Mouse (Mus musculus): ENCODE data around the gene Slc41a2. TPM values are rescaled to one million over a fixed set of nuclear protein-coding genes. Genes with fewer than 3 reads are reported as not detected.
A peak's percentile ranks its signal among the peaks of the same experiment; 100 is the strongest.

Slc41a2 gene
- polyA plus RNA-seq, 1 experiment from 2014 or later: 0.81 TPM

DNA sequence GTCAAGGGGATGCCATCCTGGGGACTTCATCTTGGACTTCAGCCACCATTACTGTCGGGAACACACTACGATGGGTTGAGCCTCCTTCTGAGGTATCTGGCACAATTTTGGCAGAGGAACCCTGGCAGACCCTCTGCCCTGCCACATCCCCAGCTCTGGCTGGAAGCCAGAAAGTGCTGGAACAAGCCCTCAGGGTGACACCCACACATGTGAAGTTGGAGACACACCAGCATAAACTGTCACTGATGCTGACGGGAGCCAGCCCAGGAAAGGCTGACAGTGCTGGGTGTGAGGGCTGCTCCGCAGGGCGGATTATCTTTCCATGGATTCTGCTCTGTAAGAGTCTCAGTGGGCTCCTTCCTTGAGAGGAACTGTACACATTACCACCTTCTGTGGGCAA is 150.7 kb downstream of the Slc41a2 start:
- Histone ChIP-seq H3K36me3 (replicated peaks; ENCODE audit: control insufficient read depth, insufficient read depth, low read depth, low read length) (no peaks in the 10 kb centered on the region), H3K4me3 (ENCODE audit: low read depth, low read length) (no peak overlapping the region), H3K27me3 (ENCODE audit: control insufficient read depth, insufficient read depth, low read length) (no peaks in the 10 kb centered on the region), H3K4me2 (ENCODE audit: low read depth, low read length) (no peak overlapping the region), H3K9ac (replicated peaks; ENCODE audit: low read length) (no peak overlapping the region), H3K27ac (replicated peaks; ENCODE audit: low read depth, low read length) (no peak overlapping the region), H3K4me1 (ENCODE audit: control insufficient read depth, insufficient read depth, low read length) (no peaks in the 10 kb centered on the region; the same call in 1 of the 2 replicates), H3K9me3 (replicated peaks; ENCODE audit: control insufficient read depth, low read length) (no peaks in the 10 kb centered on the region)
- 86% methylated on average over 5 of the region's 5 CpGs for WGBS
- DNase-seq (ENCODE audit: low spot score) (no peak), ATAC-seq (replicated peaks; ENCODE audit: insufficient number of reproducible peaks, low FRiP score, low TSS enrichment, low read depth) (no peak)

DNA sequence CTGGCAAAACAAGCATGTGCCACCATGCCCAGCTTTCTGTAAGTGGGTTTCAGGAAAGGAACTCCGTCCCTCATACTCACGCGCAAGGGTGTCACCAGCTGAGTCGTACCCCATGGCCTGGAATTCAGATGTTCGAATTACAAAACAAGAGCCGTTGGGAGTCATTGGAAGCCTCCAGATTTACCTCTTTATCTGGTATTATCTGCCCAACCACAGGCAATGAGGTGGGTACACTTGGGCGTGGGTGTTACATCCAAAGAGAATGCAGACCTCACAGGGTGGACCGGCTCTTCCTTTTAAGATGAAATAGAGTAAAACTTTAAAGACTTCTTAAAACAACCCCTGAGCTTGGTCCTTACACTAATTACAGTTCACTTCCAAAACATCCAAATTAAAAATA is 151.5 kb downstream of the Slc41a2 start:
- H3K36me3 ChIP-seq (replicated peaks; ENCODE audit: control insufficient read depth, insufficient read depth, low read depth, low read length): no peaks in the 10 kb centered on the region
- H3K9ac ChIP-seq (replicated peaks; ENCODE audit: low read length): no peak overlapping the region
- H3K4me1 ChIP-seq (ENCODE audit: control insufficient read depth, insufficient read depth, low read length): no peaks in the 10 kb centered on the region; the same call in 1 of the 2 replicates
- no peak overlapping the region for H3K4me2 ChIP-seq (ENCODE audit: low read depth, low read length)
- no peak for DNase-seq (ENCODE audit: low spot score)
- ATAC-seq (replicated peaks; ENCODE audit: insufficient number of reproducible peaks, low FRiP score, low TSS enrichment, low read depth): no peak
- no peak overlapping the region for H3K4me3 ChIP-seq (ENCODE audit: low read depth, low read length)
- 87% methylated on average over 8 of the region's 8 CpGs for WGBS
- no peaks in the 10 kb centered on the region for H3K9me3 ChIP-seq (replicated peaks; ENCODE audit: control insufficient read depth, low read length)
- no peak overlapping the region for H3K27ac ChIP-seq (replicated peaks; ENCODE audit: low read depth, low read length)
- no peaks in the 10 kb centered on the region for H3K27me3 ChIP-seq (ENCODE audit: control insufficient read depth, insufficient read depth, low read length)

DNA sequence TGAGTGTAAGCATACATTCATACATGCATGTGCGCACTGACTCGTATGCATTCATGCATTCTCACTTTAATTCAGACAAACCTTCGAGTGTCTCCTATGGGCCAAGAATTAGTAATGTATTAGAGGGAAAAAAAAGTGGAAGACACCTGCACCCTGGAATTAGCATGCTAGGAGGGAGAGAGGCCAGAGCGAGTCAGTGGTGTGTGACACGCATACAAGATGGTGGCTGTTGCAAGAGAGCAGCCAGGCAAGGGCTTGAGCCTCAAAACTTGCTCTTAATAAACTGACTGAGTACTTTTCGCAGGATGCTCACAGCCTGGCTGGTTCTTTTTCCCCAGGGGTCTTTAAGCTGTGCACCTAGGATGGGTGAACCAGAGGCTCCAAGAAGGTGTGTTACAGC is 152.6 kb downstream of the Slc41a2 start:
- Histone ChIP-seq H3K4me3 (ENCODE audit: low read depth, low read length) (no peak overlapping the region), H3K27me3 (ENCODE audit: control insufficient read depth, insufficient read depth, low read length) (no peaks in the 10 kb centered on the region), H3K4me1 (ENCODE audit: control insufficient read depth, insufficient read depth, low read length) (no peaks in the 10 kb centered on the region; the same call in 1 of the 2 replicates), H3K9me3 (replicated peaks; ENCODE audit: control insufficient read depth, low read length) (no peaks in the 10 kb centered on the region), H3K9ac (replicated peaks; ENCODE audit: low read length) (no peak overlapping the region), H3K27ac (replicated peaks; ENCODE audit: low read depth, low read length) (no peak overlapping the region), H3K36me3 (replicated peaks; ENCODE audit: control insufficient read depth, insufficient read depth, low read depth, low read length) (no peaks in the 10 kb centered on the region), H3K4me2 (ENCODE audit: low read depth, low read length) (no peak overlapping the region)
- ATAC-seq (replicated peaks; ENCODE audit: insufficient number of reproducible peaks, low FRiP score, low TSS enrichment, low read depth) (no peak), DNase-seq (ENCODE audit: low spot score) (no peak)
- 93% methylated on average over 6 of the region's 6 CpGs for WGBS

DNA sequence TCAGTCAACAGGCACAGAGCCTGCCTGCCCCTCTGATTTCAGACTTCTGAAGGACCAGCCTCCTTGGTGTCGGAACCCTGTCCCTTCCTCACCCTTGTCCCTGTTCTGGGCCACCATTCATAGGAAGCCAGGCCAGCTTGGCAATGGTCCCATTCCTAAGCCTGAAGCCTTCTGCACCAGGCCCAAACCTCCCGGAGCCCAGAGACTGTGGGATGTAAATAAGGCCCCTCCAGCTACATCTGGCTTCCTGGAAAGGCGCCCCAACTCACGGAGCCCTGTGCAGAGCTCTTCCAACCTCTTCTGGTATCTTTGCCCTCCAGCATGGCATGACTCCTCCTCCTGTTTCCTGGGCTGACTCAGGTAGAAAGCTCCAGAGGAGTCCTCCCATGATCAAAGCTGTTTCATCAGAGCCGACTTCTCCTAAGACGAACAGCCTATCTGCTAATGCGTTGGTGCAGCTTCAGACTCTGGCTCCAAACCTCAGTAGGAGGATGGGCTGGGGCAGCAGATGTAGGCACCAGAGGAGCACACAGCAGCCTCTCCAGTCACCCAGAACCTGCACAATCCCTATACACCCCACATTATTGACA is 153.1 kb downstream of the Slc41a2 start:
- no peak overlapping the region for H3K4me2 ChIP-seq (ENCODE audit: low read depth, low read length)
- no peak overlapping the region for H3K27ac ChIP-seq (replicated peaks; ENCODE audit: low read depth, low read length)
- H3K36me3 ChIP-seq (replicated peaks; ENCODE audit: control insufficient read depth, insufficient read depth, low read depth, low read length): no peaks in the 10 kb centered on the region
- DNase-seq (ENCODE audit: low spot score) (no peak), ATAC-seq (replicated peaks; ENCODE audit: insufficient number of reproducible peaks, low FRiP score, low TSS enrichment, low read depth) (no peak)
- no peak overlapping the region for H3K9ac ChIP-seq (replicated peaks; ENCODE audit: low read length)
- no peaks in the 10 kb centered on the region; the same call in 1 of the 2 replicates for H3K4me1 ChIP-seq (ENCODE audit: control insufficient read depth, insufficient read depth, low read length)
- H3K9me3 ChIP-seq (replicated peaks; ENCODE audit: control insufficient read depth, low read length): no peaks in the 10 kb centered on the region
- H3K4me3 ChIP-seq (ENCODE audit: low read depth, low read length): no peak overlapping the region
- H3K27me3 ChIP-seq (ENCODE audit: control insufficient read depth, insufficient read depth, low read length): no peaks in the 10 kb centered on the region
- 65% methylated on average over 7 of the region's 7 CpGs for WGBS

DNA sequence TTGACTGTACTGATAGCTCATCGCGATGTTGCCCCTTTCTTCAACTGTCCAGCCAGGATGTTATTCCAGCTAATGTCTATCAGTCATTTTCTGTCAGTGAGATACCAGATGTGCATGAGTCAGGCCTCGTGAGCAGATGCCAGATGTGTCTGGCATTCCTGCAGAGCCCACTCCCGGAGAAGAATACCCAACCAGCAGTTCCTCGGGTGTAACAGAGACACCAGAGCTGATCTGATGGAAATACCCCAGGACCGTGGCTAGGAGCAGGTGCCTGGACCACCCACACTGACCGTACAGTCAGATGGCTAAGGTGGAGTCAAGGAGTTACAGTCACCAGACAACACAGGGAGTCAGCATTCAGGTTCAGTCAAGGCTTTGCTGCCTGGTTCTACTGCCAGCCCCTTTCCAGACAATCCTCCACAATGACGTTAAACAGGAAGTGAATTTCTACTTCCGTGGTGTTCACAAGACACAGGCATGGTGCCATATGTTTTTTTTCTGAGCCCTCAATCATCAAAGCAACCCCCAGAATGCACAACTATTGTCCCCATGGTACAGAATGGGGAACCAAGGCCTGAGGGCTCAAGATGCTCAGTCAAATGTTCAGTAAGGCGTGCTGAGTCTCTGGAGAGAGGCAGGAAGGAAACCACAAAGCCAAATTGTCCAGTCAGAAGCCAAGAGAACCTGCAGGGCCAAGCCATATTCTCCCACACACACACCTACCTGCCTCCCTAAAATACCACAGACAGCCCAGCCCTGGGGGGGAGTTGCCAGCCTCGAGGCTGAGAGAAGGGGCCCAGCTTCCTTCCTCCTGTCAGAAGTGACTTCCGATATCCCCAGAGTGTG is 153.8 kb downstream of the Slc41a2 start:
- no peaks in the 10 kb centered on the region; the same call in 1 of the 2 replicates for H3K4me1 ChIP-seq (ENCODE audit: control insufficient read depth, insufficient read depth, low read length)
- H3K27ac ChIP-seq (replicated peaks; ENCODE audit: low read depth, low read length): no peak overlapping the region
- 57% methylated on average over 12 of the region's 12 CpGs for WGBS
- no peak overlapping the region for H3K4me2 ChIP-seq (ENCODE audit: low read depth, low read length)
- ATAC-seq (replicated peaks; ENCODE audit: insufficient number of reproducible peaks, low FRiP score, low TSS enrichment, low read depth) (no peak), DNase-seq (ENCODE audit: low spot score) (no peak)
- no peak overlapping the region for H3K4me3 ChIP-seq (ENCODE audit: low read depth, low read length)
- no peaks in the 10 kb centered on the region for H3K36me3 ChIP-seq (replicated peaks; ENCODE audit: control insufficient read depth, insufficient read depth, low read depth, low read length)
- no peak overlapping the region for H3K9ac ChIP-seq (replicated peaks; ENCODE audit: low read length)
- H3K27me3 ChIP-seq (ENCODE audit: control insufficient read depth, insufficient read depth, low read length): no peaks in the 10 kb centered on the region
- no peaks in the 10 kb centered on the region for H3K9me3 ChIP-seq (replicated peaks; ENCODE audit: control insufficient read depth, low read length)

DNA sequence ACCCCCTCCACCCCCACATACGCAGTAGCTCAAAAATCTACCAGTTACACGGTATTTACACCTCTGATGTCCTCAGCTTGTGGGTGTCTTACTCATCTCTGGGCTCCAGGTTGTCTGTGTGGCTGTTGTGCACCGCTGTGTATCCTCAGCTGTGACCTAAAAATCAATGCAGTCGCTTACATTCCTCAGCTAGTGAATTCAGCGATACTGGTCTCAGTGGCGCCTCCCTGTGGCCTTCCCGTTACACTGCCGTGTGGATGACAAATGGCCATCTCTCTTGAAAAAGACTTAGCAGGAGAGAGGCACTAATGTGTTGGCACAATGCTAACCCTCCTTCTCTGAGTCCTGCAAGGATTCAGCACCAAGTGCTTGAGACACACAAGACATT is 155.1 kb downstream of the Slc41a2 start:
- no peak for ATAC-seq (replicated peaks; ENCODE audit: insufficient number of reproducible peaks, low FRiP score, low TSS enrichment, low read depth)
- WGBS: 26% methylated on average over 8 of the region's 8 CpGs
- no peak overlapping the region for H3K27ac ChIP-seq (replicated peaks; ENCODE audit: low read depth, low read length)

DNA sequence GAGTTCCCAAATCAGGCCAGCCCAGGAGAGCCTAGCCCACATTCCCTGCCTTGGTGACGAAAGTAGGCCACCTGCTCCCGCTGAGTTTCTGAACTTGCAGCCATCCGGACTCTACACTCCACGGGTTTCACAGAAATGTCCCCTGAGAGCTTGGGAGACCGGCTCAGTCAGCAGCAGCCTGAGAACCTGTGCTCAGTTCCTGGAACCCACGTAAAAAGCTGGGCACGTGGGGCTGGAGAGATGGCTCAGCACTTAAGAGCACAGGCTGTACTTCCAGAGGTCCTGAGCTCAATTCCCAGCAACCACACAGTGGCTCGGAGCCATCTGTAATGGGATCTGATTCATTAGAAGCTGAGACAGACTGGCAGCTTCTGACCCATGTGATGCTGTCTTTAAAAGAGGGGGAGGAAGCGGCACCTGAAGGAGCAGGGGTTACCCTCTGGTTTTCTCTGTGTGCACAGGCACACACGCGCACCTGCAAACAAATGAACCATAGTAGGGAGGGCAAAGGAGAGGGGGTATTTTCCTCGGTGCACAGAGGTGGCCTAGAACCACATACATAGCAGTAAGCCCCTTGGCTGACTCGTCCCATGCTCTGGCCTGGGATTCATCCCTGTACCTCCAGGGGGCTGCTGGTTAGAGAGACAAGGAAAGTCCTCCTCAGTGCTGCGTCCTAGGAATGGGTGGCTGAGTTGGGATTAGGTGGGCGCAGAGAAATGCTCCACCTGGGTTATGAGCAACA is 155.7 kb downstream of the Slc41a2 start:
- DNase-seq (ENCODE audit: low spot score) (no peak), ATAC-seq (replicated peaks; ENCODE audit: insufficient number of reproducible peaks, low FRiP score, low TSS enrichment, low read depth) (no peak)
- H3K27me3 ChIP-seq (ENCODE audit: control insufficient read depth, insufficient read depth, low read length): no peaks in the 10 kb centered on the region
- no peak overlapping the region for H3K27ac ChIP-seq (replicated peaks; ENCODE audit: low read depth, low read length)
- H3K4me2 ChIP-seq (ENCODE audit: low read depth, low read length): no peak overlapping the region
- no peak overlapping the region for H3K9ac ChIP-seq (replicated peaks; ENCODE audit: low read length)
- no peaks in the 10 kb centered on the region for H3K9me3 ChIP-seq (replicated peaks; ENCODE audit: control insufficient read depth, low read length)
- WGBS: 70% methylated on average over 15 of the region's 15 CpGs
- no peak overlapping the region for H3K4me3 ChIP-seq (ENCODE audit: low read depth, low read length)
- H3K4me1 ChIP-seq (ENCODE audit: control insufficient read depth, insufficient read depth, low read length): no peaks in the 10 kb centered on the region; the same call in 1 of the 2 replicates
- H3K36me3 ChIP-seq (replicated peaks; ENCODE audit: control insufficient read depth, insufficient read depth, low read depth, low read length): no peaks in the 10 kb centered on the region

More for the DNA sequence above, 155.1 kb downstream of the Slc41a2 start:
- no peak overlapping the region for H3K4me2 ChIP-seq (ENCODE audit: low read depth, low read length)
- no peak overlapping the region for H3K4me3 ChIP-seq (ENCODE audit: low read depth, low read length)
- peak; percentile 77 for DNase-seq (ENCODE audit: low spot score)
- H3K36me3 ChIP-seq (replicated peaks; ENCODE audit: control insufficient read depth, insufficient read depth, low read depth, low read length): no peaks in the 10 kb centered on the region
- no peaks in the 10 kb centered on the region for H3K27me3 ChIP-seq (ENCODE audit: control insufficient read depth, insufficient read depth, low read length)
- H3K4me1 ChIP-seq (ENCODE audit: control insufficient read depth, insufficient read depth, low read length): no peaks in the 10 kb centered on the region; the same call in 1 of the 2 replicates
- no peaks in the 10 kb centered on the region for H3K9me3 ChIP-seq (replicated peaks; ENCODE audit: control insufficient read depth, low read length)
- H3K9ac ChIP-seq (replicated peaks; ENCODE audit: low read length): no peak overlapping the region
